Mouse (Mus musculus): Measurements from ENCODE around the gene Gins1. TPM values are rescaled to one million over a fixed set of nuclear protein-coding genes. Genes with fewer than 3 reads are reported as not detected.
"Not testable (repeated sequence)": the region's sequence is repeated elsewhere in the genome, so short reads cannot be mapped to it uniquely, and the experiment has no call there.

Gene Gins1
- 1 to 10 TPM; 1.5 TPM for total RNA-seq (2021)

GRCm38 (mm10) chr2:150904936-150905450 lies at the start of gene Gins1:
Gene Gins1, plus strand, starts transcription at chr2:150905400.
- DNase-seq = no peak

GRCm38 (mm10) chr2:150858724-150859487 lies 46.3 kb upstream of the Gins1 start:
- DNase-seq = no peak

GRCm38 (mm10) chr2:150859709-150860470 lies 45.3 kb upstream of the Gins1 start:
- no peak for DNase-seq

GRCm38 (mm10) chr2:150861128-150861527 lies 44.1 kb upstream of the Gins1 start:
- no peak for DNase-seq

GRCm38 (mm10) chr2:150867021-150867420 lies 38.2 kb upstream of the Gins1 start:
- no peak for DNase-seq

- DNase-seq = no peak
Observed at GRCm38 (mm10) chr2:150869446-150869845, 35.8 kb upstream of the Gins1 start.

GRCm38 (mm10) chr2:150874508-150874907 lies 30.7 kb upstream of the Gins1 start:
- DNase-seq = no peak

GRCm38 (mm10) chr2:150875226-150875625 lies 30.0 kb upstream of the Gins1 start:
- DNase-seq = no peak

GRCm38 (mm10) chr2:150877561-150877960 lies 27.6 kb upstream of the Gins1 start:
- DNase-seq = no peak

GRCm38 (mm10) chr2:150884075-150884778 lies 21.0 kb upstream of the Gins1 start:
- no peak for DNase-seq

GRCm38 (mm10) chr2:150884779-150885110 lies 20.5 kb upstream of the Gins1 start:
- DNase-seq = no peak

- DNase-seq = no peak
Observed at GRCm38 (mm10) chr2:150885814-150886213, 19.4 kb upstream of the Gins1 start.

GRCm38 (mm10) chr2:150886315-150886714 lies 18.9 kb upstream of the Gins1 start:
- no peak for DNase-seq

- no peak for DNase-seq
Observed at GRCm38 (mm10) chr2:150887370-150887769, 17.8 kb upstream of the Gins1 start.

- no peak for DNase-seq
Observed at GRCm38 (mm10) chr2:150894617-150895267, 10.5 kb upstream of the Gins1 start.

- no peak for DNase-seq
Observed at GRCm38 (mm10) chr2:150895691-150896252, 9.4 kb upstream of the Gins1 start.

- DNase-seq = no peak
Observed at GRCm38 (mm10) chr2:150900341-150900740, 4.9 kb upstream of the Gins1 start.

GRCm38 (mm10) chr2:150902347-150902746 lies 2.9 kb upstream of the Gins1 start:
- DNase-seq = no peak

- DNase-seq = peak; percentile 97 to 98
Observed at GRCm38 (mm10) chr2:150904272-150904935, 796 bp upstream of the Gins1 start, which contains the start of gene Abhd12. Gene Abhd12, minus strand, starts transcription at chr2:150904741.

GRCm38 (mm10) chr2:150908881-150909280 lies 3.7 kb downstream of the Gins1 start:
- not testable (repeated sequence) for DNase-seq

- DNase-seq = peak; percentile 80 to 82
Observed at GRCm38 (mm10) chr2:150909429-150910039, 4.3 kb downstream of the Gins1 start.

All from layer of hippocampus, postnatal 36 days (tissue).